Mouse (Mus musculus): Measurements from ENCODE around the gene Chmp1a.
"Not testable (repeated sequence)": the region's sequence is repeated elsewhere in the genome, so short reads cannot be mapped to it uniquely, and the experiment has no call there.

Chmp1a gene

GRCm38 (mm10) chr8:123212321-123213117, at the start of gene Chmp1a, which contains the start of gene Spata33:
Gene Chmp1a (minus strand): TSS chr8:123212763.
Gene Spata33 (plus strand): TSS chr8:123212832.
- DNase-seq (ENCODE audit: low read depth), result peak; percentile 99

DNA sequence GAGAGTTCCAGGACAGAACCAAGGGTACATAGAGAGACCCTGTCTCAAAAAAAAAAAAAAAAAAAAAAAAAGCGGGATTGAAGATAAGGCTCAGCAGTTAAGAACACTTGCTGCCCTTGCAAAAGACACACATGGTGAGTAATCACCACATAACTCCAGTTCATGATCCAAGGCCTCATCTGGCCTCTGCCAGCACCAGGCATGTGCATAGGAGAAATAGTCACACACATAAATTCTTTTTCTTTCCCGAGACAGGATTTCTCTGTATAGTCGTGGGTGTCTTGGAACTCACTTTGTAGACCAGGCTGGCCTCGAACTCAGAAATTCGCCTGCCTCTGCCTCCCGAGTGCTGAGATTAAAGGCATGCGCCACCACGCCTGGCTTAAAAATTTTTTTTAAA, 45.0 kb upstream of the Chmp1a start:
- DNase-seq (ENCODE audit: low read depth), result not testable (repeated sequence)

- DNase-seq (ENCODE audit: low read depth), result no peak
Measured at GRCm38 (mm10) chr8:123257114-123257513, 44.6 kb upstream of the Chmp1a start.

- peak; percentile 72 for DNase-seq (ENCODE audit: low read depth)
Measured at GRCm38 (mm10) chr8:123255170-123255569, 42.6 kb upstream of the Chmp1a start.

DNA sequence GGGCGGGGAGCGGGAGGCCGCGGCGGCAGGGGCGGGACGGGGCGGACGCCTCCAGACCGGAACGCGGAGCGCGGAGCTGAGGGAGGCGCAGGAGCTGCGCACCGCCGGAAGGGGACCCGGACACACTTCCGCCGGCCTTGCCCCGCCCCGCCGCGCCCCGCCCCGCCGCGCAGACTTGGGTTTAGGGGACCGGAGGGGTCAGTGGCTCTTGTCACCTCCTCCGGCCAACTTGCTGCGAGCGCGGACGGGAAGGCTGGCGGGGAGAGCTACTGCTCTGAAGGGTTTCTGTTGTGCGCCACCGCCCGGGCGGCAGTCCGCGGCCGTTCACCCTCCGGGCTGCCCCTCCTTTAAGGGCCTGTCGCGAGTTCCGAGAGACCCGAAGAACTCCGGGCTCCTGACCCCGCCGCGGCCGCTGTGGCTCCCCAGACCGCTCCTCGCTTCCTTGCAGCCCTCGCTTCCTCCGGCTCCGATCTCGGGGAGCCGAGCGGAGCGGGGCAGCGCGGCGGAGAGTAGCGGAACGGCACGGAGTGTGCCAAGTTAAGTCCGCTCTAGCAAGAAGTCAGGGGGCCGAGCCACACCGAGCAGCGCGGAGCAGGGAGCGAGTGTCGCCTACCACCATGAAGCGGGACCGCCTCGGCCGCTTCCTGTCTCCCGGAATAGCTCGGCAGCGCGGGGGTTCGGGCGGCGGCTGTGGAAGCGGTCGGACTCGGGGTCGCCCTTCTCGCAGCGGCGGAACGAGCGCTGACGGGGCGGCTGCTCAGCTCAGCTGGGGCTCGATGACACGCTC, 41.7 kb upstream of the Chmp1a start, which contains the start of the genes Zfp276 and Vps9d1:
Zfp276 (plus strand) TSS at position 97 of the 787 bp plus-strand sequence.
Vps9d1 (minus strand) TSS at position 250 of the 787 bp plus-strand sequence.
- peak; percentile 86 for DNase-seq (ENCODE audit: low read depth)

- DNase-seq (ENCODE audit: low read depth), result peak; percentile 65
Measured at GRCm38 (mm10) chr8:123253451-123254098, 41.0 kb upstream of the Chmp1a start.

- peak; percentile 84 for DNase-seq (ENCODE audit: low read depth)
Measured at GRCm38 (mm10) chr8:123252925-123253324, 40.4 kb upstream of the Chmp1a start.

DNA sequence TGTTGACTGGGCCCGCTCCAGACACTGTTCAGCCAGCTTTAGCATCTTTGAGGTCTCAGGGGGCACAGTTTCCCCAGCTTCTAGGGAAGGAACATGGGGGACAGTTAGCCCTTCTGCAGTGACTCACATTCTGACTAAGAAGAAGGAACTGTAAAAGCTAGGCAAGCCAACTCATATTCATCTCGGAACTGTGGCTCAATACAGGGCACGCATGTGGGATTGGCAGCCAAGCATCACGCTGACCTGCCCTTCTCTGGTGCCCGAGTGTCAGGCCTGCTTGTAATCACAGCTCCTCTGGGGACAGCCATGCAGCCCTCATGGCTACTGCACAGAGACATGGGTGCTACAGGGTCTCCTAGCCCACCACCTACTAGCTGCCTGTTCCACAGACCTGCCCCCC, 38.4 kb upstream of the Chmp1a start:
- DNase-seq (ENCODE audit: low read depth), result no peak

GRCm38 (mm10) chr8:123248596-123248995, 36.0 kb upstream of the Chmp1a start:
- DNase-seq (ENCODE audit: low read depth), result no peak

DNA sequence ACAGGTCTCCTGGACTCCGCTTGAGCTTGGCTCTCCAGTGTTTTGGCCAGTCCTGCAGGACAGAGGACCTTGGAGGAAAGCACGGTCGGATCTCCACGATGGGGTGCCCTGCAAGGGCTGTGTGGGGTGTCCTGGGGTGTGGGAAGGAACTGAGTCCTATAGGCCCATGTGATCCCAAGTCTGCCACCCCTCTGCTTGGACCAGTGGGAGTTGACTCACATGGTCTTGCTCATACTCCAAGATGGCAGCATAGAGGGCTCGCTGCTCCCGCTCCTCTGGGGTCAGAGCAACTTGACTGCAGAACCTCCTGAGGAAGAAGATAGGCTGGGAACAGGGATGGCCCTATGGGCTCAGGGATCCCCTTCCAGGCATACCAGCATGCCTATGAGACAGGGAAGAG, 35.2 kb upstream of the Chmp1a start:
- DNase-seq (ENCODE audit: low read depth), result no peak

- DNase-seq (ENCODE audit: low read depth), result no peak
Measured at GRCm38 (mm10) chr8:123245543-123245942, 33.0 kb upstream of the Chmp1a start.

DNA sequence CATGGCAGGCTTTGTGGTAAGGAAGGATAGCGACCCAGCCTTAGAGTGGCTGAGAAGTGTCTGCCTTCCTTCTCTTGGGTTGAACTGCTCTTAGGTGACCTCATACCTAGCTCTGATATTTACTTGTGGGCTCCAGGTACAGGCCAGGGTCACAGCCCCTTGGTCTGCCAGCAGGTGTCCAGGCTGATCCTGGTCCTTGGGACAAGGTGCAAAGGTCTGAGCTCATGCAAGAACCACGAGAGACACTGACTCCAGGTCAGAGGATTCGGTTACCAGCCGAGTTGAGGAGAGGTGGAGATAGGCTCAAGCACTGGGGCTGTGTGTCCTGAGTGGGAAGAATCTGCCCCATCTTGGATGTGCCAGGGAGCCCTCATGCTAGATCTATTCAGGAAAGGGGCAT, 31.8 kb upstream of the Chmp1a start:
- DNase-seq (ENCODE audit: low read depth), result no peak

DNA sequence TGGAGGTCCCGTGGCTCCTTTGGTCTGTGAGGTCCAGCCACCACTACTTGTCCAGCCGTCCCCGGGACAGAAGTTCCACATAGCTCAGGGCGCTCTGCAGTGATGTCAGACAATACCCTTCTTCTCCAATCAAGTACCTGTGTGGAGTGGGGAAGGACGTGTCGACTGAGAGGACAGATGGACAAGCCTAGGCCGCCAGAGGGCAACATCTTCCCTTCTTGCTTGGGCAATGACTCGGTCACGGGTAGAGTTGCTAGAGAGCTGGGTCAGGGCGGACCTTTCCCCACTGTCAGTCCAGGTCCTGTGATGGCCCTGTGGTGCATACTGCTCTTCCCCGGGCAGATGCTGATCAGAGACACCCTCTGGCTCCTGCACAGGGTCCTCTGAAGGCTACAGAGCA, 30.5 kb upstream of the Chmp1a start:
- peak; percentile 23 for DNase-seq (ENCODE audit: low read depth)

GRCm38 (mm10) chr8:123242107-123242923, 29.8 kb upstream of the Chmp1a start:
- DNase-seq (ENCODE audit: low read depth), result no peak

DNA sequence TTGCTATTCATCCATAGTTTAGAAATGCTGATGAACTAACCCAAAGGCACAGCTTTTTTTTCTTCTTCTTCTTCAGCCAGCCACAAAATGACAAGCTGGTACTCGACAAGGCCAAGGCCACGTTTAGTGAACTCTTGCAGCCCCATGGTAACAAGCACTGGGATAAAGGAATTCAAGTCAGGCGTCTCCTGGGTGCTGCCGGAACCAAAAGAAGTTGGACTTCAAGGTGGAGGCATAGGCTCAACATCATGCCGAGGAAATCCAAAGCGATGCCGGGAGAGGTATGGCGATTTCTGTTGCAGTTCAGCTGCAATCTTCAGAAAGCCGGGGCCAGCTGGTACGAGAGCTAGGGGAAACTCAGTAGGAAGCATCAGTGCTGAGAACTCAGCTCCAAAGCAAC, 26.8 kb upstream of the Chmp1a start:
- no peak for DNase-seq (ENCODE audit: low read depth)

DNA sequence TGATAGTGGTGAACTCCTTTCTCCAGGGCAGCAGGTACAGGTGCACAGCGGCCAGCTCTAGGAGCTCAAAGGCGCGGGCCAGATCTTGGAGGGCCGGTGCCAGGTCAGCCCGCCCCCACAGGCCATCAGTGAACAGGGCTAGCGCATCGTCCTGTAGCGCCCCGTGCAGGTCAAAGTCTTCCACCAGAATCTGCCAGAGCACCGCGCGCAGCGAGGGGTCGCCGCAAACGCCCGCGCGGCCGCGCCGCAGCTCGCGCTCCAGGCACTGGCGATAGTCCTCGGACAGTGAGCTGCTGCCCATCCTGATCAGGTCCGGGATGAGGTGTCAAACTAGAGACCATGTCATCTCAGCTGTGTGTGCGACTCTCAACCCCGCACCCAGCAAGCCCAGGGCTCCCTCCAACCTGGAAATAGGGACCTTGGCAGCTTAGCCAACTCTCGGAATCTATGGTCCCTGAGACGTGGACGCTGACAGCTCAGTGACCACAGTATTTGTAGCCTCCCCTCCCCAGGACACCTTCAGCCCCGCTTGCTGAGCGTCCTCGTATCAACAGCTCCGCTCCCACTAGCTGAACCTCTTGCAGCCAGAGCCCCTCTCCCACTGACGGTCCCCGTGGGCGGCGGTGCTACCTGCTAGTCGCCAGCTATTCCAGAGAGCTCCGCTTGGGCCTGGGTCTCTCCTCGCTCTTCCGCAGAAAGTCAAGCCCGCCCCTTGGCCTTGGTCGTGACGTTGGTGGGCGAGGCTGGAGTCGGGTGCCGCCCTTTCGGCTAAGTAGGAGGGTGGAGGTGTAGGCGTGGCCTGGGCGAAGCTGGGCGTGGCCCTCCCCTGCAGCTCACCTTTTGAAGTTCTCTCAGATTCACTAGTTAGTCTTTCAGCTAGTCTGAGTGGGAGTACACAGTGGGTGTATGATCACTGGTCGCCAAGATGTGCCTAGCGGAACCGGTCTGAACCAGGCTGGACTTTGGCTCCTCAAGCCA, 23.2 kb upstream of the Chmp1a start, which contains the start of gene Spata2l:
Spata2l (minus strand) TSS at position 714 of the 978 bp plus-strand sequence.
- peak; percentile 85 for DNase-seq (ENCODE audit: low read depth)

- no peak for DNase-seq (ENCODE audit: low read depth)
Measured at GRCm38 (mm10) chr8:123234918-123235519, 22.5 kb upstream of the Chmp1a start.

DNA sequence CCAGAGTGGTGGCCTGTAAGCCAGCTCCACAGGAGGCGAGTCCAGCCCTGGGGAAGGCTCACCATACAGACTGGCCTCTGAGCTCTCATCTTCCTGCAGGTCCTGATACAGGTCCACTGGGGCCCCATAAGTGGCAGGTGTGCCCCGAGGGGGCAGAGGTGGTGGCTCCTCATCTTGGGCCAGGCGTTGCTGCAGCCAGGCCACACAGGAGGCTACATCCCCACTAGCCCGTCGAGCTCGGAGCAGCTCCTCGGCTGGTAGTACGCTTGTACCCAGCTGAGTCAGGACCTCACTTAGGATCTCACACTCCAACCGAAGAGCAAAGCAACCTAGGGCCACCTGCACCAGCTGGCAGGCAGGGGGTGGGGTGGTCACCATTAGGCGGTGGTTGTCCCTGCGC, 21.2 kb upstream of the Chmp1a start:
- no peak for DNase-seq (ENCODE audit: low read depth)

DNA sequence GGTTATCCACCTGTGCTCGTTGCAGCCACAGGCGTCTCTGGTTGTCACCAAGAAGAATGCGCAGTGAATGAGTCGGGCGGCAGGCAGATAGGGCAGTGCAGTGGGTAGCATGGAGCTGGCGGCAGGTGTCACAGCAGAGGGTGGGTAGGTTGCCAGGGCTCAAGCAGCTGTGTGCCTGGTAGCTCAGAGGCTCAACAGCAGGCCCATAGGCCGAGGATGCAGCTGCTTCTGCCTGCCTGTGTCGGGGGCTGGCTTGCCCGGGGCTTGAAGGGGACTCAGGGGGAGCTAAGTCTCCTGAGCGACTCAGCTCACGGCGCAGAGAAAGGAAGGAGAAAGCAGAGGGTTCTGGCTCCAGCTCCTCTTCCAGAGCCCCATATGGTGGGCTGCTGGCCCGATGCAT, 20.7 kb upstream of the Chmp1a start:
- DNase-seq (ENCODE audit: low read depth), result no peak

DNA sequence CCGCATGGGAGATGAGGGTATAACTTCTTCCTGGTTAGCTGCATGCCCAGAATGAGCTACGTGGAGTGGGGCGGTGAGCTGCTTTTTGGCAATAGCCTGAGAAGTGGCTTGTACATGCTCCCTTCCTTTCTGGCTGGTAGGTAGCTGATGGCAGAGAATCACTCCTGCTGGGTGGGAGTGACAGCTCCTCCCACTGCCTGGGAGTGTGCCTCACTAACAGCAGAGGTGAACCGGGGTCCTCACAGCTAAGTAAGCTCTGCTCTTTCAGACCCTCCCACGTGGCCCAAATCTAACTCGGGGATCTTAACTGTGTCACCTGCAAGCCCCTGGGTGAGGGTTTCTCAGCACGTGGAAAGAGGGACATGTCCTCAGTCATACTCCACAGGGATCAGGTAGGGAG, 20.0 kb upstream of the Chmp1a start:
- no peak for DNase-seq (ENCODE audit: low read depth)

Data from 416B (cell line).